Mouse (Mus musculus): ENCODE data around the gene Grb2. TPM values are rescaled to one million over a fixed set of nuclear protein-coding genes. Genes with fewer than 3 reads are reported as not detected.

Grb2 gene
- polyA plus RNA-seq, 1 experiment from 2014 or later = 91.0 TPM

DNA sequence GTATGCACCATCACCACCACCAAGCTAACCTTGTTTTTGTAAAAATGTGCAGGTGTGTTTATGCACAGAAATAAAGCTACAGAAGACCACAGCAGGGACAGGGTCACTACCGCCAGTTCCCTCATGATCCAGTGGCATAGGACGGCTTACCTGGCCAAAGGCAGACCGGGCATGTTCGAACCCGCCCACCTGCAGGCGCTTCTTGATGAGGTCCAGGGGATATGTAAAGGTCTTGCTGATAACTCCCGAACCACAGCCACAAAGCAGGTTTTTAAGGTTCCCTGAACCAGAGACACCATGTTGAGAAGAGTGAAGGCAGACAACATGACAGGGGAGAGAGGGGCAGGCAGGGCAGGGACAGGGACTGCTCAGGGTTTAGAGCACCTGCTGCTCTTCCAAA is 92.0 kb downstream of the Grb2 start:
- Histone ChIP-seq H3K27ac (no peak overlapping the region), H3K4me3 (no peak overlapping the region), H3K9ac (no peak overlapping the region), H3K27me3 (no peaks in the 10 kb centered on the region), H3K36me3 (peaks cover 5% of the 10 kb centered on the region; the same call in 1 of the 2 replicates), H3K4me1 (peaks cover 19% of the 10 kb centered on the region), H3K4me2 (no peak overlapping the region), H3K9me3 (no peaks in the 10 kb centered on the region)
- WGBS = 90% methylated on average over 7 of the region's 7 CpGs
- no peak for ATAC-seq (ENCODE audit: borderline replicate concordance, extremely low read depth, low FRiP score, low TSS enrichment)

DNA sequence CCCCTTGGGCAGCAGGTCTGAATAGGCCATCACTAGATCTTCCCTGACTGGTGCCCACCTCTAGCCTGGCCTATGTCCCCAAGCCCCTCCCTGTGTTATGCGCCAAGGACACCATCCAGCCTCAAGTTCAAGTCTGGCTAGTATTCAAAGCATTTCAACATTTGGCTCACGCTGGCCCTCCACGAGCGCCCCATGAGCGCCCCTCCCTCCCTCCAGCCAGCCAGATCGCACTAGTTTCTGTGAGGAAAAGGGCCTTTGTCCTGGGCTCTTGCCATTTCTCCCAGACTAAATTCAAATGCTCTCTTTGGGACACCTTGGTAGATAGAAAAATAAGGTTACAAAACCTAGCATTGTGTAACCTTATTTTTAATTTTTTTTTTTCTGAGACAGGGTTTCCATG is 92.5 kb downstream of the Grb2 start:
- Histone ChIP-seq H3K9ac (no peak overlapping the region), H3K9me3 (no peaks in the 10 kb centered on the region), H3K36me3 (peaks cover 5% of the 10 kb centered on the region; the same call in 1 of the 2 replicates), H3K27ac (no peak overlapping the region), H3K4me1 (peaks cover 19% of the 10 kb centered on the region), H3K4me3 (no peak overlapping the region), H3K4me2 (no peak overlapping the region), H3K27me3 (no peaks in the 10 kb centered on the region)
- WGBS = 90% methylated on average over 6 of the region's 6 CpGs
- ATAC-seq (ENCODE audit: borderline replicate concordance, extremely low read depth, low FRiP score, low TSS enrichment) = no peak

DNA sequence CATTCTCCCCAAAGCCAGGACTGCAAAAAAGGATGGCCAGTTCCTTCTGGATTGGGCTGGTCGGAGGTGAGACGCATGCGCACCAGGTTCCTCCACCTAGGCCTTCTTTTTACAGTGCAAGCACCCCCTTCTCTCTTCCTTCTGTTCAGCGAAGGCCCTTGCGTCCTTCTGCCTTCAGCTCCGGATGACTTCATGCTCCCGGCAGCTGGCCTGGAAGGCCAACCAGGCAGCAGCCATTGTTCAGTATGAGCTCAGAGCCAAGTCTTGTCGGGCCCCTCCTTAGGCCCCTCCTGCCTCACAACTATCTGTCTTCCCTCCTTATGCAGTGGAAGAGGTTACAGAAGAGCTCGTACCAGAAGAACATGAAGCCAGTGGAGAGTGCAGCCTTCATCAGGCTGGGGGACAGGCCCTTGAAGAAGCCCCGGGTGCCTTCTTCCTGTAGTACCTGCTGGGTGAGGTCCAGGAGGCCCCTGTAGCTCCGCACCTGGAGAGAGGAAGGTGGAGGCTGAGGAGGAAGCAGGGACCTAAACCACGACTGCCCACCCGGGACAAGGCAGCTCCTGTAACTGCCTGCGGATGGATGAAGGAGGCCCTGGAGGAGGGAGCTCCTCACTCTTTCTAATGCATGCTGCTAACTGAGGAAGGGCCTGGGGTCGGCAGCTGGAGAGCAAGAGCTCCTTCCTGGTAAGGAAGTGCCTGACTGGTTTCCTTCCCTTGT is 93.1 kb downstream of the Grb2 start:
- peaks cover under 1% of the 10 kb centered on the region; the same call in 1 of the 2 replicates for H3K36me3 ChIP-seq
- no peaks in the 10 kb centered on the region for H3K9me3 ChIP-seq
- 80% methylated on average over 15 of the region's 15 CpGs for WGBS
- H3K27me3 ChIP-seq = no peaks in the 10 kb centered on the region
- H3K9ac ChIP-seq = no peak overlapping the region
- no peak for ATAC-seq (ENCODE audit: borderline replicate concordance, extremely low read depth, low FRiP score, low TSS enrichment)
- H3K4me1 ChIP-seq = peaks cover 19% of the 10 kb centered on the region
- H3K4me2 ChIP-seq = no peak overlapping the region
- no peak overlapping the region for H3K4me3 ChIP-seq
- no peak overlapping the region for H3K27ac ChIP-seq

DNA sequence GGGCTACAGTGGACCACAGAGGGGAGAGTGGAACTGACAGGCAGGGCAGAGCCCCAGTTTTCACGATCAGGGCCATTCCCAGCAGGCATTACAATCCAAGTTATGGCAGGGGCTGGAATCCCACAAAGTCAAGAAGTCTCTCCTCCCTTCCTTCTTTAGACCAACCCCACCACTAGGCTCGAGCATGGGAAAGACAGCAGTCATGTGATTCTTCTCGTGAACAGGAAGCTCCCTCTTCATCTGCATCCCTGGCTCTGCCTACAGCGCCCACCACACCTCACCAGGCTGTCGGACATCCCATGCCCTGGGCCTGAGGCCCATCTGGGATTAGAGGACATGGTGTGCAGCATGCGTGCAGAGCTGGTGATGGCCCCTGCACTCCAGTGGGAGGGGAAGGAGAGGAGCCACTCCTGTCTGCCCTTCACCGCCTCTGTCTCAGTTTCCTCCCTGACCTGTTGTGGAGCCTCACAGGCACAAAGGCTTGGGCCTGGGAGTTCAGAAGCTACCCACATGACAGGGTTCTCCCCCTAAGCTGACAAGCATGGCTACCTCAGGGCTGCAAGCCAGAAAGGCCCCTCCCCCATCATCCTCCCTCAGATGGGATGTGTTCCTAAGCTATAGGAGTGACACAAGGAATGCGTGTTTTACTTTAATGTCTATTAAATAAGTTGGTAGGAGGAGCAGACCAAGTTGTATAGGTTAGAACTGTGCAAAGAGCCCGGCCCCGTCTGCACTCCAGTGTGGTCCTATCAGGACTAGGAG is 93.9 kb downstream of the Grb2 start:
- Histone ChIP-seq H3K36me3 (no peaks in the 10 kb centered on the region), H3K27ac (no peak overlapping the region), H3K27me3 (no peaks in the 10 kb centered on the region), H3K4me2 (no peak overlapping the region), H3K9ac (no peak overlapping the region), H3K9me3 (no peaks in the 10 kb centered on the region), H3K4me3 (no peak overlapping the region), H3K4me1 (peaks cover 19% of the 10 kb centered on the region)
- no peak for ATAC-seq (ENCODE audit: borderline replicate concordance, extremely low read depth, low FRiP score, low TSS enrichment)
- WGBS = 72% methylated on average over 10 of the region's 10 CpGs

DNA sequence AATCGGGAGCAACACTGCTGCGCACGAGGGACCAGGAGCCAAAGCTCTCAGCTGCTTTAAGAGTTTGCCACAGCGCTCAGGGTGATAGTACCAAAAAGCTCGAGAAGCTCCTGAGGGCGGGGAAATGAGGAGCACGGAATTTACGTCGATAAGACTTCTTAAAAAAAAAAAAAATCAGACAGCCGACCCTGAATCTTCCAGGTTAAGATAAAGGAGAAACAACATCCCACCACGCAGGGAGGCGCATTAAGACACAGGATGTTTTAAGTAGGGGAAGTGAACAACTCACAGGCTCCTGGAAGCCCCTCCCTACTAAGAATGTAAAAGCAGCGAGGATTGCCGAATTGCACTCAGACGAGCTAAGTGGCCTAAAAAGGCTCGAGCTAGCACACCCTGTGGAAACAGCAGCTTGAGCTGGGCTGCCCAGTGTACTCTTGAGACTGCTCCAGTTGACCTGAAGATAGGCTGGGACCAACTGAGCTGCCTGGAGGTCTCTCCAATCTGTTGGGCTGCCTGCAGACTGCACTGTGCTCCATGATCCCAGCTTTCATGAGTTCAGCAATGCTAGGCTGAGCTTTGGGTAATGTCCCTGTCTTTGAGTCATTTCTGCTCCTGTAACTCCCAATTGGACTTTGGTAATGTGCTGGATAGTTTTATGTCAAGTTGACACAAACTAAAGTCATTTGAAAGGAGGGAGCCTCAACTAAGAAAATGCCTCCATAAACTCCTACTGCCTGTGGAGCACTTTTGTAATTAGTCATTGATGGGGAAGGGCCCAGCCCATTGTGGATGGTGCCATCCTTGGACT is 95.1 kb downstream of the Grb2 start:
- WGBS = under 1% methylated on average over 16 of the region's 16 CpGs
- H3K9ac ChIP-seq = peak overlapping the region; percentile 83
- peak overlapping the region; percentile 95 for H3K4me3 ChIP-seq
- peaks cover 19% of the 10 kb centered on the region for H3K4me1 ChIP-seq
- peak overlapping the region; percentile 96 for H3K4me2 ChIP-seq
- no peaks in the 10 kb centered on the region for H3K27me3 ChIP-seq
- no peaks in the 10 kb centered on the region for H3K9me3 ChIP-seq
- H3K36me3 ChIP-seq = peaks cover 11% of the 10 kb centered on the region
- no peak; the same call in 1 of the 2 replicates for ATAC-seq (ENCODE audit: borderline replicate concordance, extremely low read depth, low FRiP score, low TSS enrichment)
- peak overlapping the region; percentile 98 for H3K27ac ChIP-seq

DNA sequence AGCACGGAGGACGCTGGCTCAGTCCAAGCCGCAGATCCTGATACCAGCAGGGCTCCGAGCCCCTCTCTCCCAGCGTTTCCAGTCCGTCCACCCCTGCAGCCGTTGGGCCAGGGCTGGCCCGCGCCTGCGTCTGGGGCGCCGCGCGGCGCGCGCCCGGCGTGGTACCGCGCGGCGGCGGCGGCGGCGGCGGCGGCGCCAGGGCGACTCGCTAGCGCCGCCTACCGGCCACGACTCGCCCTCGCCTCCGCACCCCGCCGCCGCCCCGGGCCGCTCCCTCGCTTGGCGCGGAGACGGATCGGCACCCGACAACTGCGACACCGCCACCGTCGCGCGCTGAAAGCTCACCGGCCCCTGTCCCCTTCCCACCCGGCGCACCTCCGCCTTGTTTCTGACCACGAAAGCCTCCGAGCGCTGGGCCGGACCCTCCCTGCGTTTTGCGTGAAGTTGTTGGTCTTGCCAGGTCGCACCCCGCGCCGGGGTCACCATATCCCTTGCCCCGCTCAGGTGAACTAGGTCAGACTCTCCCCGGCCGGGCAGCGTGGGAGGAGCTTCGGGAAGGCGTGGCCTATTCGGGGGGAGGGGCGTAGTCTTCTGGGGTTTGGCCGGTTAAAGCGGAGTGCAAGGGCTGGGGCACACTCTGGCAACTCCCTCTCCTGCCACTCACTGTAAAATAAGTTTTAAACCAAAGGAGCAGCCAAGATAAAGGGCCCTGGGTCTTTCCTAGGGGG is 95.8 kb downstream of the Grb2 start, which contains the start of gene Mif4gd:
Mif4gd (minus strand) TSS at position 560 of the 728 bp plus-strand sequence.
- peaks cover 19% of the 10 kb centered on the region for H3K4me1 ChIP-seq
- H3K4me2 ChIP-seq = peak within 1 kb of the TSS; percentile 96
- peak within 1 kb of the TSS; percentile 83 for H3K9ac ChIP-seq
- no peaks in the 10 kb centered on the region for H3K27me3 ChIP-seq
- H3K36me3 ChIP-seq = peaks cover 18% of the 10 kb centered on the region
- H3K4me3 ChIP-seq = peak within 1 kb of the TSS; percentile 95
- H3K27ac ChIP-seq = peak within 1 kb of the TSS; percentile 98
- no peaks in the 10 kb centered on the region for H3K9me3 ChIP-seq
- ATAC-seq (ENCODE audit: borderline replicate concordance, extremely low read depth, low FRiP score, low TSS enrichment) = peak; percentile 84
- under 1% methylated on average over 68 of the region's 80 CpGs for WGBS

DNA sequence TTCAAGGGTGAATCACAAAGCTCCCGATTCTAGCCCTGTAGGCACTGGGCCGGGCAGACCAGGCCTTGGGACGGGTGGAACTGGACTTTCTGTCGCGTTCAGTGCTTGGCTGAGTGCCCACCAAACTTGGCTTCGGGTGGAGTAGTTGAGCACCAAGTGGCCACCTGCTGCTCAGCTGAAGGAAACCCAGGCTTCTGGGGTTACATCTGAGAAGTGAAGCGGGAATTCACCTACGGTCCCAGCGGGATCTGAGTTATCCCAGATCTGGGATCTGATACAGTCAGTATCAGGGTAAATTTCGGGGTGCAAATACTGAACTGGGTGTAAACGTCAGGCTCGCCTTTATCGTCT is 96.4 kb downstream of the Grb2 start:
- 0% methylated on average over 13 of the region's 13 CpGs for WGBS

DNA sequence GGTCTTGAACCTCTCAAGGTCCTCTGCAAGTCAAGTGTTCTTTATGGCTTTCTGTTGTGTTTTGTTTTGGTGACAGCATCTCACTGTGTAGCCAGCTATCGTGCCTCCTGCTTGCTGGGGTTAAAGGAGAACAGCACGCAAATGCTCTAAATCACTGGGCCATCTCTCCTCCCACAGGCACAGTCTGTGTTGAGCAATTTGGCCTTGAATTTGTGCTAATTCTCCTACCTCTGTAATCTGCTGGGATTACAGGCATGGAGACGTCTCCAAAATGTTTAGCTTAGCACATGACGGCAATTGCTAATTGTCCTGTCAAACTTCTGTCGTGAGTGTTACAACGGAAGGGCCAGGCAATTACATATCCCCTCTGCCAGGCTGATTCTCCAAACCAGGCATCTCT is 97.2 kb downstream of the Grb2 start:
- Histone ChIP-seq H3K9ac (peak overlapping the region; percentile 83; the same call in 1 of the 2 replicates), H3K27me3 (no peaks in the 10 kb centered on the region), H3K4me2 (peak overlapping the region; percentile 96; the same call in 1 of the 2 replicates), H3K36me3 (peaks cover 32% of the 10 kb centered on the region), H3K4me1 (peaks cover 19% of the 10 kb centered on the region), H3K4me3 (0 out of 2 replicates have a peak overlapping the region, but pooled peaks have one; percentile 95), H3K27ac (no peak overlapping the region), H3K9me3 (no peaks in the 10 kb centered on the region)
- 63% methylated on average over 6 of the region's 6 CpGs for WGBS
- no peak for ATAC-seq (ENCODE audit: borderline replicate concordance, extremely low read depth, low FRiP score, low TSS enrichment)

More for the DNA sequence above, 96.4 kb downstream of the Grb2 start:
- peaks cover 19% of the 10 kb centered on the region for H3K4me1 ChIP-seq
- ATAC-seq (ENCODE audit: borderline replicate concordance, extremely low read depth, low FRiP score, low TSS enrichment) = peak; percentile 40; the same call in 1 of the 2 replicates
- H3K36me3 ChIP-seq = peaks cover 24% of the 10 kb centered on the region
- no peaks in the 10 kb centered on the region for H3K9me3 ChIP-seq
- peak overlapping the region; percentile 83 for H3K9ac ChIP-seq
- peak overlapping the region; percentile 96 for H3K4me2 ChIP-seq
- H3K27ac ChIP-seq = peak overlapping the region; percentile 98
- H3K4me3 ChIP-seq = peak overlapping the region; percentile 95
- H3K27me3 ChIP-seq = no peaks in the 10 kb centered on the region

DNA sequence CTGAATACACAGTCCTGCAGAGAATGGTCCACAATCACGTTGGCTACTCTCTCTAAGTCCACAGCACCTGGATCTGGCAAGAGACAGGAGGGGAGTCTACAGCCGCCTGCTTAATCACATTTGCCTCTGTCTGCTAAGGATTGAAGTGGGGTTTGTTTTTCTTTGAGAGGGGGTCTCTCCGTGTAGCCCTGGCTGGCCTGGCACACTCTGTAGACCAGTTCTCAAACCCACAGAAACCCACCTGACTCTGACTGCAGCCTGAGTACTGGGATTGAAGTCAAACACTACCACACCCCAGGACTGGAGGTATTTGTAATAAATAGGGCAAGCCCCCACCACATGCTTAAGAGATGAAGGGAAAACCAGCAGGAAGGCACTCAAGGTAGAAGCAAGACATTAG is 98.8 kb downstream of the Grb2 start:
- ATAC-seq (ENCODE audit: borderline replicate concordance, extremely low read depth, low FRiP score, low TSS enrichment) = no peak

DNA sequence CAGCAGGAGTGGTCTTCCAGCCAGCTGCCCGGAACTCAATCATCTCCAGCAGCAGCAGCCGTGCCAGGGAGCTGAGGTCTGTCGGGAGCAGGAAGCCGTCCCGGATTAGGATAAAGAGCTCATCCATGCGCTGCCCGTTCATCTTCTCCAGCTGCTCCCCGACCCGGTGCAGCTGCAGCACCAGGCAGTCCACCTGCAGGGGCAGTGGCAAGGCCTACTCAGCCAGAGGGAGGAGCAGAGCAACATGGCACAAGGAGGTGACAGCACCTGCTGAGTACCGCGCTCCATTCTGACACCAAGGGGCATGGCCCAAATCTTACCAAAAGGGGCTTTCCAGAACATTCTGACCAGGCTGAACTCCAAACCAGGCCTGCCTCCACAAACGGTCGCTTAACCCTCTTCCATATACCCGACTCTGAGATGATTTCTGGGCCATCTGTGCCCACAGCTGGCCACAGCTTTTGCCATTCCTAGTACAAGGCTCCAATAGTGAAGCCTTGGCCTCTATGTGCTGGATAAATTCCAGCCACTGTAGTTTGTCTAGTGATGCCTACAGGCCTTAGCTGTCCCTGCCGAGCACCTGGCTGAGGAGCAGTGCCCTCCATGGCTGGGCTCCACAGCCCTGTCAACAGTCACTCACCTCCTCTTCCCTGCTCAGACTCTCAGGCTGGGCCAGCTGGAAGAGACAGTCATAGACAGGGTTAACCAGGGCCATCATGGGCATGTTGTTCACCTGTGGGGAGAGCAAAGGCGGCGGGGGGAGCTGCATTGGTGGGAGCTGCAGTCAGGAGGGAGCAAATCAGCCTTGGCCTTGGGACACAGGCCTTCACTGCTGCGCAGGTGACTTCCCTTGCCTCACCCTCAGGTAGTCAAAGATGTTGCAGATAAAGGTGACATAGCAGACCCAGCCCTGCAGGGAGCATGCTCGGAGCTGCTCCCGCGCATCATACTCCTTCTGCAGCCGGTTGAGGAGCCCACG is 99.7 kb downstream of the Grb2 start:
- Histone ChIP-seq H3K4me1 (peaks cover 23% of the 10 kb centered on the region), H3K27ac (no peak overlapping the region)
- 78% methylated on average over 23 of the region's 23 CpGs for WGBS

More for the DNA sequence above, 98.8 kb downstream of the Grb2 start:
- no peaks in the 10 kb centered on the region for H3K27me3 ChIP-seq
- H3K4me2 ChIP-seq = no peak overlapping the region
- no peaks in the 10 kb centered on the region for H3K9me3 ChIP-seq
- no peak overlapping the region for H3K27ac ChIP-seq
- peaks cover 39% of the 10 kb centered on the region for H3K36me3 ChIP-seq
- no peak overlapping the region for H3K4me3 ChIP-seq
- 59% methylated on average over 3 of the region's 3 CpGs for WGBS
- H3K4me1 ChIP-seq = peaks cover 29% of the 10 kb centered on the region
- H3K9ac ChIP-seq = no peak overlapping the region

More for the DNA sequence above, 99.7 kb downstream of the Grb2 start:
- H3K9me3 ChIP-seq = no peaks in the 10 kb centered on the region
- no peak overlapping the region for H3K9ac ChIP-seq
- no peak overlapping the region for H3K4me3 ChIP-seq
- no peaks in the 10 kb centered on the region for H3K27me3 ChIP-seq
- peaks cover 39% of the 10 kb centered on the region for H3K36me3 ChIP-seq
- H3K4me2 ChIP-seq = no peak overlapping the region
- ATAC-seq (ENCODE audit: borderline replicate concordance, extremely low read depth, low FRiP score, low TSS enrichment) = no peak
